Mouse (Mus musculus) bone marrow macrophage, adult 2 months (primary cell): Measurements from ENCODE around the gene Enah.

ENCODE experiments used
- CTCF ChIP-seq: IDR thresholded peaks from 2 replicates; pipeline ENCODE4 v1.5.1; 2012; ENCODE audit warnings: low read depth, mild to moderate bottlenecking, low read length, moderate library complexity
- POLR2A ChIP-seq: IDR thresholded peaks from 2 replicates; pipeline ENCODE4 v1.6.1; 2012; ENCODE audit warnings: mild to moderate bottlenecking, low read depth, low read length, borderline replicate concordance

DNA sequence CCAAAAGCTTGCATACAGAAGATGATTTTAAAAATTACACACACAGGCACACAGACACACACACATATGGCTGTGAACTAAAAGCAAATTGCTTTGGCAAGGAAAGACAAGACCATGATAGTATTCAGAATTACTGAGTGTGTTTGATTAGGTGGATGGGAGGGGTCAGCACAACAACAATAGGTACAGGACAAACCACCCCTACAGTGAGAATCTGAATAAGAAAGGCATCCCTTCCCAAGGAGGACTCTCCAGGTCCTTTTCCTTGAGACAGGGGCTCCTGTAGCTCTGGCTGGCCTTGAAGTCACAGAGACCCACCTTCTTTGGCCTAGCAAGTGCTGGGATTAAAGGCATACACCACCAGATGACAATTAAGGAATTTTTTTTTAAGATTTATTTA is 66.2 kb downstream of the Enah start:
- TF ChIP-seq CTCF (no peak), POLR2A (no peak)
